Mouse (Mus musculus) MEL (cell line): ENCODE data around the gene Shisa2. TPM values are rescaled to one million over a fixed set of nuclear protein-coding genes. Genes with fewer than 3 reads are reported as not detected.

Experiments used
- DNase-seq: peaks from one replicate; pipeline ENCODE4 v3.0.0; 2011; ENCODE audit warnings: low read depth, low spot score
- H3K27ac ChIP-seq: 2 replicates; pipeline ENCODE4 v1.5.1; 2012; ENCODE audit warnings: low read depth, mild to moderate bottlenecking, control low read depth, low read length, moderate library complexity; ENCODE audit not compliant: control insufficient read depth
- H3K27me3 ChIP-seq, 2 experiments: fragments of 150-350 bp in 1 of 2; sonication (generic) in 1 of 2; 2 replicates each; pipeline ENCODE4 v1.6.1; 2012; ENCODE audit warnings: low read length in 2 of 2, mild to moderate bottlenecking in 2 of 2, improper control_type of control experiment in 1 of 2, moderate library complexity in 1 of 2; ENCODE audit not compliant: insufficient read depth in 2 of 2, control insufficient read depth in 1 of 2
- H3K36me3 ChIP-seq, 2 experiments: 2 replicates each; pipeline ENCODE4 v1.6.1; 2012 to 2014; ENCODE audit warnings: low read length in 2 of 2, improper control_type of control experiment in 1 of 2, inconsistent platforms in 1 of 2, mild to moderate bottlenecking in 1 of 2; ENCODE audit not compliant: insufficient read depth in 2 of 2, control insufficient read depth in 1 of 2
- H3K4me1 ChIP-seq, 2 experiments: fragments of 150-350 bp in 1 of 2; sonication (generic) in 1 of 2; 2 replicates each; pipeline ENCODE4 v1.6.1; 2012; ENCODE audit warnings: low read length in 2 of 2, improper control_type of control experiment in 1 of 2, mild to moderate bottlenecking in 1 of 2; ENCODE audit not compliant: insufficient read depth in 2 of 2, control insufficient read depth in 1 of 2
- H3K4me3 ChIP-seq, 2 experiments: fragments of 150-350 bp in 1 of 2; sonication (generic) in 1 of 2; 2 replicates each; pipeline ENCODE4 v1.5.1; 2012; ENCODE audit warnings: low read depth in 2 of 2, low read length in 2 of 2, mild to moderate bottlenecking in 2 of 2, moderate library complexity in 2 of 2, control low read depth in 1 of 2, improper control_type of control experiment in 1 of 2; ENCODE audit not compliant: control insufficient read depth in 1 of 2, insufficient read depth in 1 of 2
- H3K79me2 ChIP-seq: 2 replicates; pipeline ENCODE4 v1.6.1; 2012; ENCODE audit warnings: mild to moderate bottlenecking, low read length, moderate library complexity; ENCODE audit not compliant: control insufficient read depth, poor library complexity, insufficient read depth
- H3K9ac ChIP-seq: 2 replicates; pipeline ENCODE4 v1.6.1; 2012; ENCODE audit warnings: low read depth, mild to moderate bottlenecking, control low read depth, low read length, moderate library complexity; ENCODE audit not compliant: control insufficient read depth, poor library complexity, severe bottlenecking
- H3K9me3 ChIP-seq: fragments of 150-350 bp; sonication (generic); replicated peaks from 2 replicates; pipeline ENCODE4 v1.6.1; 2012; ENCODE audit warnings: mild to moderate bottlenecking, low read length, improper control_type of control experiment, moderate library complexity; ENCODE audit not compliant: insufficient read depth
- CTCF ChIP-seq, 3 experiments: IDR thresholded peaks in 2 of 3; conservative IDR thresholded peaks in 1 of 3; 2 replicates each; pipeline ENCODE4 v1.5.1; 2011 to 2012; ENCODE audit warnings: low read length in 3 of 3, low read depth in 2 of 3, mild to moderate bottlenecking in 2 of 3, improper control_type of control experiment in 1 of 3, inconsistent platforms in 1 of 3, mixed read lengths in 1 of 3, moderate library complexity in 1 of 3; ENCODE audit not compliant: control insufficient read depth in 1 of 3, insufficient read depth in 1 of 3, poor library complexity in 1 of 3, severe bottlenecking in 1 of 3
- E2F4 ChIP-seq: IDR thresholded peaks from 2 replicates; pipeline ENCODE4 v1.6.1; 2011; ENCODE audit warnings: low read depth, low read length, improper control_type of control experiment, borderline replicate concordance
- ETS1 ChIP-seq: IDR thresholded peaks from 2 replicates; pipeline ENCODE4 v1.6.1; 2012; ENCODE audit warnings: low read depth, mild to moderate bottlenecking, inconsistent platforms, low read length, improper control_type of control experiment, moderate library complexity
- GABPA ChIP-seq: IDR thresholded peaks from 2 replicates; pipeline ENCODE4 v1.6.1; 2012; ENCODE audit warnings: low read depth, mild to moderate bottlenecking, inconsistent platforms, low read length, improper control_type of control experiment, moderate library complexity
- GATA1 ChIP-seq: IDR thresholded peaks from 2 replicates; pipeline ENCODE4 v1.6.1; 2011; ENCODE audit warnings: low read depth, low read length, improper control_type of control experiment
- MAZ ChIP-seq: IDR thresholded peaks from 2 replicates; pipeline ENCODE4 v1.6.1; 2012; ENCODE audit warnings: low read depth, mild to moderate bottlenecking, inconsistent platforms, low read length, improper control_type of control experiment
- MEF2A ChIP-seq: IDR thresholded peaks from 2 replicates; pipeline ENCODE4 v1.6.1; 2014; ENCODE audit warnings: low read depth, mild to moderate bottlenecking, inconsistent platforms, low read length, improper control_type of control experiment; ENCODE audit not compliant: poor library complexity, insufficient replicate concordance, severe bottlenecking; ENCODE audit errors: extremely low read depth
- NELFE ChIP-seq: IDR thresholded peaks from 2 replicates; pipeline ENCODE4 v1.6.1; 2011; ENCODE audit warnings: low read depth, low read length, improper control_type of control experiment
- NRF1 ChIP-seq: IDR thresholded peaks from 2 replicates; pipeline ENCODE4 v1.6.1; 2014; ENCODE audit warnings: low read depth, mild to moderate bottlenecking, inconsistent platforms, low read length, improper control_type of control experiment, moderate library complexity; ENCODE audit not compliant: poor library complexity, insufficient read depth, severe bottlenecking
- POLR2AphosphoS2 ChIP-seq: IDR thresholded peaks from 2 replicates; pipeline ENCODE4 v1.6.1; 2011; ENCODE audit warnings: low read length, improper control_type of control experiment
- SMC3 ChIP-seq: IDR thresholded peaks from 2 replicates; pipeline ENCODE4 v1.6.1; 2011; ENCODE audit warnings: low read depth, low read length, improper control_type of control experiment
- TAL1 ChIP-seq: IDR thresholded peaks from 2 replicates; pipeline ENCODE4 v1.6.1; 2012; ENCODE audit warnings: mild to moderate bottlenecking, inconsistent platforms, low read length, moderate library complexity, mixed read lengths
- TBP ChIP-seq: IDR thresholded peaks from 2 replicates; pipeline ENCODE4 v1.8.0; 2011; ENCODE audit warnings: low read depth, low read length, improper control_type of control experiment
- TCF12 ChIP-seq: IDR thresholded peaks from 2 replicates; pipeline ENCODE4 v1.6.1; 2014; ENCODE audit warnings: low read depth, mild to moderate bottlenecking, inconsistent platforms, low read length, improper control_type of control experiment, moderate library complexity
- UBTF ChIP-seq: IDR thresholded peaks from 2 replicates; pipeline ENCODE4 v1.6.1; 2012; ENCODE audit warnings: low read depth, mild to moderate bottlenecking, inconsistent platforms, low read length, improper control_type of control experiment, moderate library complexity, borderline replicate concordance; ENCODE audit not compliant: insufficient read depth
- USF2 ChIP-seq, 2 experiments: IDR thresholded peaks; 2 replicates each; pipeline ENCODE4 v1.6.1; 2011 to 2012; ENCODE audit warnings: improper control_type of control experiment in 2 of 2, low read length in 2 of 2, borderline replicate concordance in 1 of 2, inconsistent platforms in 1 of 2, low read depth in 1 of 2, mild to moderate bottlenecking in 1 of 2; ENCODE audit not compliant: insufficient read depth in 1 of 2
- ZC3H11A ChIP-seq: IDR thresholded peaks from 2 replicates; pipeline ENCODE4 v1.6.1; 2012; ENCODE audit warnings: low read depth, mild to moderate bottlenecking, inconsistent platforms, low read length, improper control_type of control experiment
- ZKSCAN1 ChIP-seq: IDR thresholded peaks from 2 replicates; pipeline ENCODE4 v1.6.1; 2012; ENCODE audit warnings: low read depth, mild to moderate bottlenecking, inconsistent platforms, low read length, improper control_type of control experiment, moderate library complexity
- ZNF384 ChIP-seq: IDR thresholded peaks from 2 replicates; pipeline ENCODE4 v1.6.1; 2012; ENCODE audit warnings: low read depth, mild to moderate bottlenecking, inconsistent platforms, low read length, improper control_type of control experiment
- polyA plus RNA-seq, 2 experiments: library from polyadenylated mRNA; stranded (reverse) in 1 of 2; unstranded in 1 of 2; fragments of >175 nt in 1 of 2; fragments of >200 nt in 1 of 2; gene quantifications; 2 replicates each; pipeline versions ENCODE4 v1.2.1 to v1.2.4; 2012; ENCODE audit warnings: low replicate concordance in 2 of 2, low read depth in 1 of 2; ENCODE audit not compliant: insufficient read length in 2 of 2, insufficient read depth in 1 of 2, missing spikeins in 1 of 2
- total RNA-seq: library from RNA; depleted of rRNA; stranded (reverse); fragments of 300-350 nt; gene quantifications from 2 replicates; pipeline ENCODE4 v1.2.3, GENCODE M21; 2012

Gene Shisa2
- total and polyA plus RNA-seq, 3 experiments: not detected

DNA sequence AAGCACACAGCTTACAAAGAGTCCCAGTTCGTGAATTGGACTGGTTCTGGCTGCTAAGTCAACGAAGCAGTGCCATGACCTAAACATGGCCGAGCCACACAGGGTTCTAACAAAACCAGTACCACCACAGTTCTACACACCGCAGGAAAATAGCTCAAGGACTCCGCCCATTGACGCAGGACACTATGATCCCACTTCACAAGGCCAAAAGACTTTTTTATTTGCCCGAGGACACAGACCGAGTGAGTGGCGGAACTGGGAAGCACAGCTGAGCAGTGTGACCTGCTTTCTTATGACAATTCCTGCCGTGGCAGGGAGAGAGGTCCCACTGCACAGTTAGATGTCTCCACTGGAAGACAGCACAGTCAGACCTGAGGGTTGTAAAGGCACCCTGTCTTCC lies 23.5 kb downstream of the Shisa2 start:
- TF ChIP-seq ZC3H11A: no peak
- no peak for TF ChIP-seq MEF2A
- TF ChIP-seq USF2 (IDR thresholded peaks at IDR 0.05; ENCODE audit: borderline replicate concordance in 1 of 2, insufficient read depth in 1 of 2, low read depth in 1 of 2, low read length in 2 of 2): no peak
- no peak for TF ChIP-seq NRF1
- no peak for TF ChIP-seq E2F4
- no peak for TF ChIP-seq TBP
- TF ChIP-seq MAZ: no peak
- TF ChIP-seq GATA1: no peak
- no peak for TF ChIP-seq UBTF
- TF ChIP-seq GABPA: no peak
- TF ChIP-seq SMC3: no peak
- no peak for TF ChIP-seq TCF12
- no peak for TF ChIP-seq ZKSCAN1
- TF ChIP-seq TAL1: no peak
- TF ChIP-seq, all 39 proteins: peak for 0
- no peak for DNase-seq
- no peak overlapping the region for H3K27ac ChIP-seq

DNA sequence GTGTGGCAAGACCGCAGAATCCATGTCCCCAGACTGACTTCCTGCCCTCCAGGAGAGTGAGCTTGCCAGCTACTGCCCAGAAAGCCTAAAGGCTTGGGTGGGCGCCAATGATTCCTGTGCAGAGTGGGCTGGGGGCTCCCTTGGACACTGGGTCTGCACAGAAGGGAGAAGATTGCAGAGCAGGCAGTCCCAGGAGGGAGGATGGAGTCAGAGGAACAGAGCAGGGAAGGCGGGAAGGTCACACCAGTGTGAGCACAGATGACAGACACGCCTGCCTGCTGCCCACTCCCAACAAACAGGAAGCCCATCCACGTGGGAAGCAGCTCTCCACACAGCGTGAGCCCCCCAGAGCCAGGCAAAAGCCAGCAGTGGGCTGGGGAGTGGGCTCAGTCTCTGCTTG lies 24.2 kb downstream of the Shisa2 start:
- H3K79me2 ChIP-seq: no peaks in the 10 kb centered on the region
- no peak for TF ChIP-seq GABPA
- no peak overlapping the region for H3K9ac ChIP-seq
- no peaks in the 10 kb centered on the region for H3K27me3 ChIP-seq
- no peaks in the 10 kb centered on the region for H3K9me3 ChIP-seq
- no peak overlapping the region for H3K4me3 ChIP-seq
- H3K36me3 ChIP-seq: no peaks in the 10 kb centered on the region
- DNase-seq: no peak
- no peaks in the 10 kb centered on the region for H3K4me1 ChIP-seq
- no peak overlapping the region for H3K27ac ChIP-seq

More for the DNA sequence above, 23.5 kb downstream of the Shisa2 start:
- Histone ChIP-seq H3K36me3 (no peaks in the 10 kb centered on the region), H3K9ac (no peak overlapping the region), H3K27me3 (no peaks in the 10 kb centered on the region), H3K4me3 (no peak overlapping the region), H3K4me1 (peaks cover 0 to 5% of the 10 kb centered on the region in 2 experiments; a peak in 2 of 4 replicates), H3K9me3 (no peaks in the 10 kb centered on the region), H3K79me2 (no peaks in the 10 kb centered on the region)

DNA sequence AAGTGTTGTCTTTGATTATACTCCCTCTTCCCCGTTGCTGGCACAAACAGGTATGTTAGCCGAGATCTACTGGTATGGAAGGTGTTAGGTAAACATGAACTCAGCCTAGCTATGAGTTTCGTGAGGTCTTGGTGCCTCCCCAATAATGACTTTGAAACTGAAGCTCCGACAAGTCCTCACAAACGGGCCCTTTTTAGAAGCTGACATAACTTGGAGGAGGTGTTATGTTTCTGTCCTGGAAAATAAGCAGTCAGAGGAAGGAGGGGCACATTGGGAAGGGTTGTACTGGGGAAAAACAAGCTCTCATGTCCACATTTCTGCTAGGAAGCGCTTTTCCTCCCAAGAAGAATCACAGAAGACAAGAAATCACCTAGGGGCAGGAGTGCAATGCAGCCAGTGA lies 31.5 kb downstream of the Shisa2 start:
- Histone ChIP-seq H3K9me3 (no peaks in the 10 kb centered on the region), H3K4me3 (no peak overlapping the region), H3K27me3 (no peaks in the 10 kb centered on the region), H3K9ac (no peak overlapping the region), H3K4me1 (no peaks in the 10 kb centered on the region), H3K27ac (no peak overlapping the region), H3K36me3 (no peaks in the 10 kb centered on the region), H3K79me2 (no peaks in the 10 kb centered on the region)
- DNase-seq: no peak
- no peak for TF ChIP-seq POLR2AphosphoS2
- no peak for TF ChIP-seq NELFE
- TF ChIP-seq ETS1: no peak
- TF ChIP-seq CTCF (IDR thresholded peaks at IDR 0.05 in 2 of 3, conservative IDR thresholded peaks at IDR 0.05 in 1 of 3; ENCODE audit: control insufficient read depth in 1 of 3, insufficient read depth in 1 of 3, low read depth in 2 of 3, low read length in 3 of 3, poor library complexity in 1 of 3, severe bottlenecking in 1 of 3): no peak
- TF ChIP-seq ZNF384: no peak
- TF ChIP-seq TCF12: no peak
